Mouse (Mus musculus): ENCODE measurements at regions not wholly inside any gene's neighbourhood (a gene's known extent, or its start where the extent isn't known, plus 50 kb on each side); places are given as distances from the start of the nearest gene placed in this dataset.

GRCm38 (mm10) chr19:16075512-16076086, 57.0 kb upstream of the Gnaq start:
- no peak for ATAC-seq (replicated peaks; ENCODE audit: poor library complexity, severe bottlenecking)

GRCm38 (mm10) chr19:16075026-16075425, 57.6 kb upstream of the Gnaq start:
- no peak for ATAC-seq (replicated peaks; ENCODE audit: poor library complexity, severe bottlenecking)

- no peak for ATAC-seq (replicated peaks; ENCODE audit: poor library complexity, severe bottlenecking)
Measured at GRCm38 (mm10) chr19:16067314-16067713, 65.3 kb upstream of the Gnaq start.

GRCm38 (mm10) chr19:16064911-16065310, 67.7 kb upstream of the Gnaq start:
- peak; percentile 42 for ATAC-seq (replicated peaks; ENCODE audit: poor library complexity, severe bottlenecking)

GRCm38 (mm10) chr19:16063916-16064580, 68.6 kb upstream of the Gnaq start:
- ATAC-seq (replicated peaks; ENCODE audit: poor library complexity, severe bottlenecking): peak; percentile 80

- peak; percentile 31 for ATAC-seq (replicated peaks; ENCODE audit: poor library complexity, severe bottlenecking)
Measured at GRCm38 (mm10) chr19:16063533-16063915, 69.1 kb upstream of the Gnaq start.

- no peak for ATAC-seq (replicated peaks; ENCODE audit: poor library complexity, severe bottlenecking)
Measured at GRCm38 (mm10) chr19:16061821-16062220, 70.8 kb upstream of the Gnaq start.

- no peak for ATAC-seq (replicated peaks; ENCODE audit: poor library complexity, severe bottlenecking)
Measured at GRCm38 (mm10) chr19:16059026-16059425, 73.6 kb upstream of the Gnaq start.

GRCm38 (mm10) chr19:16050220-16051055, 65.6 kb upstream of the Cep78 start:
- peak; percentile 70 for ATAC-seq (replicated peaks; ENCODE audit: poor library complexity, severe bottlenecking)

- ATAC-seq (replicated peaks; ENCODE audit: poor library complexity, severe bottlenecking): no peak
Measured at GRCm38 (mm10) chr19:16049646-16050045, 64.9 kb upstream of the Cep78 start.

- peak; percentile 80 for ATAC-seq (replicated peaks; ENCODE audit: poor library complexity, severe bottlenecking)
Measured at GRCm38 (mm10) chr19:16046977-16047376, 62.2 kb upstream of the Cep78 start.

GRCm38 (mm10) chr19:16045261-16045660, 60.5 kb upstream of the Cep78 start:
- ATAC-seq (replicated peaks; ENCODE audit: poor library complexity, severe bottlenecking): no peak

- peak; percentile 29; the same call in 1 of the 2 replicates for ATAC-seq (replicated peaks; ENCODE audit: poor library complexity, severe bottlenecking)
Measured at GRCm38 (mm10) chr19:16044169-16044568, 59.4 kb upstream of the Cep78 start.

GRCm38 (mm10) chr19:16043007-16043406, 58.2 kb upstream of the Cep78 start:
- no peak for ATAC-seq (replicated peaks; ENCODE audit: poor library complexity, severe bottlenecking)

GRCm38 (mm10) chr19:16041891-16042290, 57.1 kb upstream of the Cep78 start:
- ATAC-seq (replicated peaks; ENCODE audit: poor library complexity, severe bottlenecking): no peak

GRCm38 (mm10) chr19:16037806-16038205, 53.0 kb upstream of the Cep78 start:
- no peak for ATAC-seq (replicated peaks; ENCODE audit: poor library complexity, severe bottlenecking)

Data from granulocyte monocyte progenitor cell, adult 5-6 weeks (primary cell).